Mouse (Mus musculus): ENCODE results near the gene Vwa7. TPM values are rescaled to one million over a fixed set of nuclear protein-coding genes. Genes with fewer than 3 reads are reported as not detected.

Vwa7 gene
- polyA plus RNA-seq, 1 experiment from 2014 or later = 0.30 TPM

- no peak for DNase-seq (ENCODE audit: low spot score)
- H3K9ac ChIP-seq (replicated peaks; ENCODE audit: low read depth) = no peak overlapping the region; the same call in 1 of the 2 replicates
Measured at GRCm38 (mm10) chr17:35064378-35064877, 48.0 kb downstream of the Vwa7 start.

GRCm38 (mm10) chr17:35064951-35065947 lies 48.9 kb downstream of the Vwa7 start, which contains the start of gene Ly6g6c:
Gene Ly6g6c, plus strand, starts transcription at chr17:35065388.
- peaks cover 7% of the 10 kb centered on the region; the same call in 1 of the 2 replicates for H3K36me3 ChIP-seq (ENCODE audit: insufficient read depth, low read length)
- H3K4me3 ChIP-seq (ENCODE audit: low read depth, low read length) = peak within 1 kb of the TSS; percentile 39
- ATAC-seq = peak; percentile 90
- H3K9me3 ChIP-seq (ENCODE audit: low read length) = no peaks in the 10 kb centered on the region
- peak within 1 kb of the TSS; percentile 70 for H3K4me2 ChIP-seq (replicated peaks; ENCODE audit: low read depth, low read length)
- H3K9ac ChIP-seq (replicated peaks; ENCODE audit: low read depth) = peak within 1 kb of the TSS; percentile 29; the same call in 1 of the 2 replicates
- H3K4me1 ChIP-seq (ENCODE audit: insufficient read depth, low read depth, low read length) = peaks cover 8% of the 10 kb centered on the region
- TF ChIP-seq EP300 (IDR thresholded peaks at IDR 0.05) (no peak), CTCF (IDR thresholded peaks at IDR 0.05) (peak; percentile 40)
- DNase-seq (ENCODE audit: low spot score) = peak; percentile 95
- H3K27ac ChIP-seq (ENCODE audit: low read length) = peak within 1 kb of the TSS; percentile 83
- 0 out of 2 replicates have a peak, but pooled peaks cover 3% of the 10 kb centered on the region for H3K27me3 ChIP-seq (replicated peaks; ENCODE audit: insufficient read depth, low read length)
- 4% methylated on average over 48 of the region's 48 CpGs for WGBS

More at GRCm38 (mm10) chr17:35064378-35064877, 48.0 kb downstream of the Vwa7 start:
- peak overlapping the region; percentile 83 for H3K27ac ChIP-seq (ENCODE audit: low read length)
- H3K27me3 ChIP-seq (replicated peaks; ENCODE audit: insufficient read depth, low read length) = 0 out of 2 replicates have a peak, but pooled peaks cover 3% of the 10 kb centered on the region
- TF ChIP-seq CTCF (IDR thresholded peaks at IDR 0.05) (no peak), EP300 (IDR thresholded peaks at IDR 0.05) (no peak)
- H3K4me3 ChIP-seq (ENCODE audit: low read depth, low read length) = peak overlapping the region; percentile 39
- peaks cover 12% of the 10 kb centered on the region for H3K4me1 ChIP-seq (ENCODE audit: insufficient read depth, low read depth, low read length)
- ATAC-seq = peak; percentile 27
- H3K4me2 ChIP-seq (replicated peaks; ENCODE audit: low read depth, low read length) = peak overlapping the region; percentile 70
- peaks cover 7% of the 10 kb centered on the region; the same call in 1 of the 2 replicates for H3K36me3 ChIP-seq (ENCODE audit: insufficient read depth, low read length)
- 24% methylated on average over 10 of the region's 10 CpGs for WGBS
- H3K9me3 ChIP-seq (ENCODE audit: low read length) = no peaks in the 10 kb centered on the region

GRCm38 (mm10) chr17:35066084-35066483 lies 49.7 kb downstream of the Vwa7 start, which contains the start of gene Mpig6b:
Gene Mpig6b, minus strand, starts transcription at chr17:35066184.
- peak within 1 kb of the TSS; percentile 70 for H3K4me2 ChIP-seq (replicated peaks; ENCODE audit: low read depth, low read length)
- 0 out of 2 replicates have a peak, but pooled peaks cover 3% of the 10 kb centered on the region for H3K27me3 ChIP-seq (replicated peaks; ENCODE audit: insufficient read depth, low read length)
- ATAC-seq (no peak), DNase-seq (ENCODE audit: low spot score) (no peak)
- peak within 1 kb of the TSS; percentile 83 for H3K27ac ChIP-seq (ENCODE audit: low read length)
- no peaks in the 10 kb centered on the region for H3K9me3 ChIP-seq (ENCODE audit: low read length)
- H3K4me1 ChIP-seq (ENCODE audit: insufficient read depth, low read depth, low read length) = peaks cover 6% of the 10 kb centered on the region; the same call in 1 of the 2 replicates
- H3K36me3 ChIP-seq (ENCODE audit: insufficient read depth, low read length) = peaks cover 7% of the 10 kb centered on the region; the same call in 1 of the 2 replicates
- 55% methylated on average over 10 of the region's 10 CpGs for WGBS
- H3K9ac ChIP-seq (replicated peaks; ENCODE audit: low read depth) = peak within 1 kb of the TSS; percentile 29; the same call in 1 of the 2 replicates
- TF ChIP-seq EP300 (IDR thresholded peaks at IDR 0.05) (no peak), CTCF (IDR thresholded peaks at IDR 0.05) (no peak)
- peak within 1 kb of the TSS; percentile 39 for H3K4me3 ChIP-seq (ENCODE audit: low read depth, low read length)

DNA sequence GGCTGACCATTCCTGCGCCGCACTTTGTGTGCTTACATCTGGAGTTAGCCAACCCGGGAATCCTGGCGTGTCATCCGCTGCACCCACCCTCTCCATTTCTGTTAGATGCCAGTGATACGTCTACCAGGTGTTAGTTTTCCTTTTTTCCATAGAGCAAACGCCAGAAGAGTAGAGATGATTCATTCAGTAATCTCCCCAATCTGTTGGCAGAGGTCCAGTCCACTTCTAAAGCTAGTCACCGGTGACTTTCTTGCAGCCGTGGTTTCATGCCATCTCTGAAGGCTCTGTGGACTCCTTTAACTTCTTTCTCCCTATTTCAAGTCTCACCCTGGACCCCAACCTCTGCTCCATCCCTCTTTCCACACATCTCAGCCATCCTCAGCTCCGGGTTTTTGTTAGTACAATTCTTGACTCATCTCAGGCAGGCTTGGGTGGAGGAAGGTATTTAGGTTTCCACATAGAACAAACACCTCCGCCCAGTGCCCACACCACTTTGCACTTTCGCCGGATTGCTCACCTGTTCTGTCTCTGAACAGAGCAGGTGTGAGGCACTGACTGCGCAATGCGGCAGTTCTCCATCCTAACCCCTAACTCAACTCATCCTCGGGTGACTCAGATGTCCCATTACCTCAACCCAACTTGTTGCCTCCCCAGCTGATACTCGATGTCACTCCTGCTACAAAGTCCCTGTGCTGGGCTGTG lies 52.0 kb downstream of the Vwa7 start:
- Histone ChIP-seq H3K27ac (ENCODE audit: low read length) (no peak overlapping the region), H3K4me1 (ENCODE audit: insufficient read depth, low read depth, low read length) (peaks cover 6% of the 10 kb centered on the region; the same call in 1 of the 2 replicates), H3K27me3 (replicated peaks; ENCODE audit: insufficient read depth, low read length) (0 out of 2 replicates have a peak, but pooled peaks cover 3% of the 10 kb centered on the region), H3K36me3 (ENCODE audit: insufficient read depth, low read length) (no peaks in the 10 kb centered on the region), H3K9me3 (ENCODE audit: low read length) (no peaks in the 10 kb centered on the region), H3K4me2 (replicated peaks; ENCODE audit: low read depth, low read length) (no peak overlapping the region), H3K4me3 (ENCODE audit: low read depth, low read length) (no peak overlapping the region), H3K9ac (replicated peaks; ENCODE audit: low read depth) (no peak overlapping the region)
- DNase-seq (ENCODE audit: low spot score) = peak; percentile 67
- TF ChIP-seq CTCF (IDR thresholded peaks at IDR 0.05) (no peak), EP300 (IDR thresholded peaks at IDR 0.05) (peak; percentile 54; the same call in 1 of the 2 replicates)
- WGBS = 54% methylated on average over 17 of the region's 17 CpGs
- peak; percentile 29 for ATAC-seq

DNA sequence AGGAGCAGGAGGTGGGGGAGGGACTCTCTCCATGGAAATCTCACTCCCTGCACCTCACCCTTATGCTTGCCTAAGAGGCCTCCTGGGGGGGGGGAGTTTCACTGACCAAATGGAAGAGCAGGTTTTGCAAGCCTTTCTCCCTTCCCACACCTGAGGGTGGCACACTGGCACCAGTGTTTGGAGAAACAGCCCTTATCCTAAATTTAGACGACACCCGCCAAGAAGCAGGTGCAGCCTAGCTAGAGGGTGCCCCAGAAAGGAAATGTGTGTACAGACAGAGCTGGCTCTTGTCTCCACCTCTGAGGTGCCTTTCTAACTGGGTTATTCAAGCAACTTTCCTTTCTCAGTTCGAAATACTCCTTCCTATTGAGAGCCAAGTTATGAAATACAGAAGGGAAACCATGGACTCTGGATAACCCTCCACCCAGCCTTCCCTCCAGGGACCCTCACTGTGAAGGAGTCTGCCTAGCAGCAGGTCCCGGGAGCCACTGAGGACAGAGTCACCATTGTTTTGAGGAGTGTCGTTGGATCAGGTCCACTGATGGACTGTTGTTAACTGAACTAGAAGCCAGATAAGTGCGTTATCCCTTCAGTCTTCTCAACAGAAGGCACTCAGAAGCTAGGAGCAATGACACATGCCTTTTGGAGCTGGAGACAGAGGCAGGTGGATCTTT lies 54.3 kb downstream of the Vwa7 start:
- no peak overlapping the region for H3K27ac ChIP-seq (ENCODE audit: low read length)
- DNase-seq (ENCODE audit: low spot score) = peak; percentile 70

More for the DNA sequence above, 54.3 kb downstream of the Vwa7 start:
- peaks cover under 1% of the 10 kb centered on the region; the same call in 1 of the 2 replicates for H3K4me1 ChIP-seq (ENCODE audit: insufficient read depth, low read depth, low read length)
- peak; percentile 52 for ATAC-seq
- 45% methylated on average over 6 of the region's 6 CpGs for WGBS
- no peak overlapping the region for H3K4me2 ChIP-seq (replicated peaks; ENCODE audit: low read depth, low read length)
- no peak overlapping the region for H3K9ac ChIP-seq (replicated peaks; ENCODE audit: low read depth)
- no peak overlapping the region for H3K4me3 ChIP-seq (ENCODE audit: low read depth, low read length)
- TF ChIP-seq EP300 (IDR thresholded peaks at IDR 0.05) = no peak
- TF ChIP-seq CTCF (IDR thresholded peaks at IDR 0.05) = peak; percentile 32; the same call in 1 of the 2 replicates
- 0 out of 2 replicates have a peak, but pooled peaks cover 3% of the 10 kb centered on the region for H3K27me3 ChIP-seq (replicated peaks; ENCODE audit: insufficient read depth, low read length)
- H3K36me3 ChIP-seq (ENCODE audit: insufficient read depth, low read length) = no peaks in the 10 kb centered on the region
- no peaks in the 10 kb centered on the region for H3K9me3 ChIP-seq (ENCODE audit: low read length)
